Mouse (Mus musculus): ENCODE measurements at regions not wholly inside any gene's neighbourhood (a gene's known extent, or its start where the extent isn't known, plus 50 kb on each side); places are given as distances from the start of the nearest gene placed in this dataset.
"Not testable (repeated sequence)": the region's sequence is repeated elsewhere in the genome, so short reads cannot be mapped to it uniquely, and the experiment has no call there.

- no peak for DNase-seq (ENCODE audit: low spot score)
These were observed 264.1 kb downstream of the Gm6685 start for GRCm38 (mm10) chr11:28075560-28075959.

- DNase-seq (ENCODE audit: low spot score): not testable (repeated sequence)
These were observed 303.4 kb downstream of the Gm6685 start for GRCm38 (mm10) chr11:28036236-28036635.

- not testable (repeated sequence) for DNase-seq (ENCODE audit: low spot score)
These were observed 304.1 kb downstream of the Gm6685 start for GRCm38 (mm10) chr11:28035538-28035937.

GRCm38 (mm10) chr11:28022876-28023275, 316.8 kb downstream of the Gm6685 start:
- DNase-seq (ENCODE audit: low spot score): peak; percentile 63

GRCm38 (mm10) chr11:28020762-28021161, 318.9 kb downstream of the Gm6685 start:
- DNase-seq (ENCODE audit: low spot score): no peak

All from retina, embryonic 14.5 days (tissue).